Mouse (Mus musculus) hindbrain, embryonic 14.5 days (tissue): ENCODE measurements around the gene Prrc2b. TPM values are rescaled to one million over a fixed set of nuclear protein-coding genes. Genes with fewer than 3 reads are reported as not detected.

Experiments used
- ATAC-seq: fragments of 200-750 bp; cut with Nextera tagmentation; 2 replicates; pipeline ENCODE4 v1.8.0; 2017; ENCODE audit warnings: moderate number of reproducible peaks, mild to moderate bottlenecking, moderate TSS enrichment, moderate library complexity; ENCODE audit not compliant: low FRiP score
- DNase-seq: peaks from one replicate; pipeline ENCODE4 v3.0.0-alpha.2; 2015; ENCODE audit warnings: low spot score
- H3K27ac ChIP-seq: fragments of 300-500 bp; sonication (generic); 2 replicates; pipeline ENCODE4 v1.5.1; 2014; ENCODE audit warnings: mild to moderate bottlenecking, moderate library complexity
- H3K27me3 ChIP-seq: fragments of 300-500 bp; sonication (generic); 2 replicates; pipeline ENCODE4 v1.6.1; 2014; ENCODE audit warnings: mild to moderate bottlenecking, low read length, mixed read lengths; ENCODE audit not compliant: control insufficient read depth, insufficient read depth
- H3K36me3 ChIP-seq: fragments of 300-500 bp; sonication (generic); replicated peaks from 2 replicates; pipeline ENCODE4 v1.6.1; 2014; ENCODE audit not compliant: control insufficient read depth, insufficient read depth
- H3K4me1 ChIP-seq: fragments of 300-500 bp; sonication (generic); replicated peaks from 2 replicates; pipeline ENCODE4 v1.6.1; 2014; ENCODE audit warnings: antibody characterized with exemption, low read length, mixed read lengths; ENCODE audit not compliant: control insufficient read depth, insufficient read depth
- H3K4me2 ChIP-seq: fragments of 300-500 bp; sonication (generic); replicated peaks from 2 replicates; pipeline ENCODE4 v1.6.1; 2014; ENCODE audit warnings: mild to moderate bottlenecking, moderate library complexity
- H3K4me3 ChIP-seq: fragments of 300-500 bp; sonication (generic); replicated peaks from 2 replicates; pipeline ENCODE4 v1.5.1; 2014; ENCODE audit warnings: mild to moderate bottlenecking, low read length
- H3K9ac ChIP-seq: fragments of 300-500 bp; sonication (generic); 2 replicates; pipeline ENCODE4 v1.6.1; 2014
- H3K9me3 ChIP-seq: fragments of 300-500 bp; sonication (generic); 2 replicates; pipeline ENCODE4 v1.6.1; 2016; ENCODE audit warnings: low read length; ENCODE audit not compliant: control insufficient read depth
- WGBS: fragments of 180-500 bp; shearing (Covaris S2); extraction: QIAGEN DNeasy Blood & Tissue Kit; methylation state at CpG from one replicate; pipeline ENCODE4 v1.1.7; 2014; 5-methylcytosine and 5-hydroxymethylcytosine counted together
- polyA plus RNA-seq: library from polyadenylated mRNA; unstranded; fragments of >200 nt; fragmentation: Nextera tagmentation; extraction: Ambion mirVana; gene quantifications from 2 replicates; pipeline ENCODE4 v1.2.1, GENCODE M21; 2014

The Prrc2b gene
- polyA plus RNA-seq, 1 experiment from 2014 or later = 119 TPM

GRCm38 (mm10) chr2:32174170-32174741 lies 23.4 kb downstream of the Prrc2b start:
- 3% methylated on average over 13 of the region's 13 CpGs for WGBS
- H3K27ac ChIP-seq = peak overlapping the region; percentile 88
- peak overlapping the region; percentile 27 for H3K4me2 ChIP-seq
- H3K9me3 ChIP-seq = no peaks in the 10 kb centered on the region
- peak overlapping the region; percentile 43 for H3K9ac ChIP-seq
- DNase-seq = peak; percentile 68
- no peak overlapping the region for H3K4me3 ChIP-seq
- ATAC-seq = peak; percentile 70
- no peaks in the 10 kb centered on the region for H3K36me3 ChIP-seq
- no peaks in the 10 kb centered on the region for H3K27me3 ChIP-seq
- H3K4me1 ChIP-seq = peaks cover 74% of the 10 kb centered on the region

DNA sequence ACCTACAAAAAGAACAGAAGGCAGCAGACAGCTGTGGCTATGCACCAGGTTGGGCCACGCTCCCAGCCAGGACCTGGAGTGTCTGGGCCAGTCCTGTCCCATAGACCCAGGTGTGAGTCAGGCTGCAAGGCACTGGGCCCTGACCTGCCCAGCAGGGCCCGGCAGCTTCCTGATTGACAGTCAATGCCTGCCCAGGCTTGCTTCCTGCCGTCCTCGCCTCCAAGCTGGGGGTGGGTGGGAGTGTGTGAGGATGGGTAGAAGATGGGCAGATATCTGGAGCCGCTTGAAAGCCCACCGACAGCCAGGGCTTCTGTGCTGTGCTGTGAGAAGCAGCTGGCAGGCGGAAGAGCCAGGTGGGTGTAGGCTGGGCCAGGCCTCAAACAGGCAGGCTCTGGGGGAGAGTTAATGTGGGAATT lies 24.2 kb downstream of the Prrc2b start:
- no peaks in the 10 kb centered on the region for H3K36me3 ChIP-seq
- no peaks in the 10 kb centered on the region for H3K27me3 ChIP-seq
- peak overlapping the region; percentile 27 for H3K4me2 ChIP-seq
- no peaks in the 10 kb centered on the region for H3K9me3 ChIP-seq
- DNase-seq (no peak), ATAC-seq (peak; percentile 44)
- H3K4me1 ChIP-seq = peaks cover 70% of the 10 kb centered on the region
- H3K27ac ChIP-seq = peak overlapping the region; percentile 88
- H3K9ac ChIP-seq = peak overlapping the region; percentile 43
- WGBS = 13% methylated on average over 7 of the region's 7 CpGs
- no peak overlapping the region for H3K4me3 ChIP-seq

DNA sequence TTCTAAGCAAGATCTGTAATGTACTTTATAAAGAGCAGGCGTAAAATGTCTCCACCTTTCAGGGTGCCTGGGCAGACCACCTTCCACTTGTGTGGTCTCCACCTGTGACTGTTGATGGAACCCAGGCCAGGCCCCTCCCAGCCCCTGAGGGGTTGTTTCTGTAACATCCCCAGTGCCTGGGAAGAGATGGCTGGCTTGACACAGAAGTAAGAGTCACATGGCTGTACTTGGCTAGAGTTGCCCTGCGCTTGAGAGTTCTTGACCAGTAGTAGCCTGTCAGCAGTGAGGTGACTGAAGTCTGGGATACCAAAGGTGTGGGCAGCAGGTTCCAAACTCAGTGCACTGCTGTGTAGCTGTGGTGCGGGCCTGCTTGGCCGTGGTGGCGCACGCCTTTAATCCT lies 24.6 kb downstream of the Prrc2b start:
- Histone ChIP-seq H3K4me3 (no peak overlapping the region), H3K9me3 (no peaks in the 10 kb centered on the region), H3K36me3 (no peaks in the 10 kb centered on the region), H3K27me3 (no peaks in the 10 kb centered on the region), H3K4me1 (peaks cover 68% of the 10 kb centered on the region), H3K27ac (peak overlapping the region; percentile 88), H3K9ac (peak overlapping the region; percentile 43; the same call in 1 of the 2 replicates), H3K4me2 (no peak overlapping the region)
- WGBS = 89% methylated on average over 6 of the region's 6 CpGs
- ATAC-seq (no peak), DNase-seq (no peak)

GRCm38 (mm10) chr2:32176848-32177247 lies 26.0 kb downstream of the Prrc2b start:
- no peak overlapping the region for H3K4me2 ChIP-seq
- no peak for ATAC-seq
- H3K9ac ChIP-seq = no peak overlapping the region
- peaks cover 73% of the 10 kb centered on the region for H3K4me1 ChIP-seq
- H3K36me3 ChIP-seq = no peaks in the 10 kb centered on the region
- no peaks in the 10 kb centered on the region for H3K27me3 ChIP-seq
- WGBS = 37% methylated on average over 3 of the region's 3 CpGs
- H3K4me3 ChIP-seq = no peak overlapping the region
- H3K27ac ChIP-seq = 0 out of 2 replicates have a peak overlapping the region, but pooled peaks have one; percentile 0
- H3K9me3 ChIP-seq = no peaks in the 10 kb centered on the region
- DNase-seq = no peak

DNA sequence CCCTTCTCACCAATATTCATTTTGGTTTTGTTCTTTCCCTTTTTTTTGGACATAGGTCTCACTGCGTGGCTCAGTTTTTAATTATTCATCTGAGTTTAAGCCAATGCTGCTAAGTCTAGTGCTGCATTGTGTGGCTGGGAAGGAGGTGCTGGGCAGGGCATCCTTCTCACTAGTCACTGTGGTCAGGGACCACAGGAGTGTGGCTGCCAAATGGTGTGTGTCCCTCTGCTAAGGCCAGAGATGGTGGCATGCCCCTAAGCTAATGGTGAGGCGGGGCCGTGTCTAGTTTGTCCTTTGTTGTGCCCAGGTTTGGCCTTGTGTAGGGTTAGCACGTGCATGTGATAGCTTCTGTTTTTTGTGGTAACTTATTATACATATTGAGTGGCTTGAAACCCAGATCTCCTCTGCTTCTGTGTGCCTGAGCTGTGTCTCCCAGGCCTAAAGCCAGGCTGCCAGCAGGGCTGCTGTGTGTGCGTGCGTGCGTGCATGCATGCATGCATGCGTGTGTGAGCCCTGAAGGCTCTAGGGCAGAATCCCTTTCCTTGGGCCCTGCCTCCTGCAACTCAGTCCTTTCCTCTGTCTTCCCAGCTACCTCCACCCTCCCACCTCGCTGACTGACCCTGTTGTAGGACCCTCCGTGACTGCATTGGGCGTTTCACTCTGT lies 26.6 kb downstream of the Prrc2b start:
- DNase-seq (no peak), ATAC-seq (no peak)
- Histone ChIP-seq H3K36me3 (no peaks in the 10 kb centered on the region), H3K4me2 (no peak overlapping the region), H3K4me1 (peaks cover 75% of the 10 kb centered on the region), H3K27ac (no peak overlapping the region), H3K9ac (no peak overlapping the region), H3K4me3 (no peak overlapping the region), H3K27me3 (no peaks in the 10 kb centered on the region), H3K9me3 (no peaks in the 10 kb centered on the region)
- WGBS = 66% methylated on average over 11 of the region's 11 CpGs

DNA sequence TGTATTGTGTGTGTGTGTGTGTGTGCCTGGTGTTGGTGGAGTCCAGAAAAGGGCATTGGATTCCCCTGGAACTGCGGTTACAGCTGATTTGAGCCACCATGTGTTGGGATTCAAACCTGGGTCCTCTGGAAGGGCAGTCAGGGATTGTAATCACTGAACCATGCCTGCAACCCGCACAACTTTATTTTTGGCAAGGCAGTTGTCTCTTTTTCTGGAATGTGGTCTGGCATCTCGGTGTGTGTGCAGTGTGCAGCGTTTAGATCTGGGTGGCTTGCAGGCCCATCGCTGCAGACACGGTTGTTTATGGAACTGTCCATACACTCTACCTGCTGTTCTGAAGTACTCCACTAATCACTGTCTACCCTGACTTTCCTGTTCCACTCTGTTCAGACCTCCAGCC lies 28.5 kb downstream of the Prrc2b start:
- DNase-seq (no peak), ATAC-seq (no peak)
- Histone ChIP-seq H3K4me2 (no peak overlapping the region), H3K27ac (0 out of 2 replicates have a peak overlapping the region, but pooled peaks have one; percentile 27), H3K4me3 (no peak overlapping the region), H3K4me1 (peaks cover 69% of the 10 kb centered on the region), H3K9ac (no peak overlapping the region), H3K9me3 (no peaks in the 10 kb centered on the region), H3K36me3 (peaks cover 14% of the 10 kb centered on the region; the same call in 1 of the 2 replicates), H3K27me3 (no peaks in the 10 kb centered on the region)
- WGBS = 79% methylated on average over 6 of the region's 6 CpGs

DNA sequence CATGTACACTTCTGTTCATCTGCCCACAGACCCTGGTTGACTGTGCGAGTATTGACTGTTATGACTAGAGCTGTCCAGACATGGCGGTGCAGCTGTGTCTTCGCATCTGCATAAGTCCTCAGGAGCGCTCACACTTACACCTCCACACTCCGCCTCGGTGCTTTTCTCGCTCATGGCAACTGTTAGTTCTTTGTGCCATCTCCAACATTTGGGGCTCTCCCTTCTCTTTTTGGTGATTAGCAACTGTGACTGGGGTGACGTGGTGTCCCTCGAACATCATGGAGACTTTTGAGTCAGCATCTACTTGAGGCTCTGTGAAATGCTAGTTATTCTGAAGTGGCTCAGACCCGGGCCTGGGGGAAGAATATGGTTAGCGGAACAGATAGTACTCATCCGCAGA lies 29.2 kb downstream of the Prrc2b start:
- no peak overlapping the region for H3K4me3 ChIP-seq
- H3K27ac ChIP-seq = no peak overlapping the region
- no peak for DNase-seq
- H3K9ac ChIP-seq = no peak overlapping the region
- WGBS = 95% methylated on average over 12 of the region's 12 CpGs
- peaks cover 61% of the 10 kb centered on the region for H3K4me1 ChIP-seq
- no peaks in the 10 kb centered on the region for H3K9me3 ChIP-seq
- H3K36me3 ChIP-seq = peaks cover 21% of the 10 kb centered on the region
- ATAC-seq = no peak
- H3K27me3 ChIP-seq = no peaks in the 10 kb centered on the region
- H3K4me2 ChIP-seq = no peak overlapping the region

GRCm38 (mm10) chr2:32181364-32181763 lies 30.5 kb downstream of the Prrc2b start:
- Histone ChIP-seq H3K4me2 (no peak overlapping the region), H3K27me3 (no peaks in the 10 kb centered on the region), H3K27ac (peak overlapping the region; percentile 39; the same call in 1 of the 2 replicates), H3K9ac (no peak overlapping the region), H3K4me3 (no peak overlapping the region), H3K36me3 (peaks cover 31% of the 10 kb centered on the region), H3K4me1 (peaks cover 50% of the 10 kb centered on the region), H3K9me3 (no peaks in the 10 kb centered on the region)
- DNase-seq (no peak), ATAC-seq (no peak)
- WGBS = 52% methylated on average over 5 of the region's 5 CpGs

- H3K4me1 ChIP-seq = peaks cover 42% of the 10 kb centered on the region
- no peaks in the 10 kb centered on the region for H3K27me3 ChIP-seq
- H3K36me3 ChIP-seq = peaks cover 38% of the 10 kb centered on the region
- H3K9me3 ChIP-seq = no peaks in the 10 kb centered on the region
- 69% methylated on average over 9 of the region's 9 CpGs for WGBS
- no peak for ATAC-seq
- H3K4me2 ChIP-seq = no peak overlapping the region
- no peak for DNase-seq
- H3K4me3 ChIP-seq = no peak overlapping the region
- H3K27ac ChIP-seq = peak overlapping the region; percentile 55
- no peak overlapping the region for H3K9ac ChIP-seq
These were observed 31.2 kb downstream of the Prrc2b start for GRCm38 (mm10) chr2:32182119-32182518.
